Mouse (Mus musculus) urinary bladder, postnatal 36 days (tissue): ENCODE measurements around the gene Ahcy.
A peak's percentile ranks its signal among the peaks of the same experiment; 100 is the strongest.
"Not testable (repeated sequence)": the region's sequence is repeated elsewhere in the genome, so short reads cannot be mapped to it uniquely, and the experiment has no call there.

Experiments used
- DNase-seq, 2 experiments: peaks; one replicate each; pipeline ENCODE4 v3.0.0; 2022; ENCODE audit warnings: low spot score in 2 of 2, mixed read lengths in 1 of 2

Ahcy gene

GRCm38 (mm10) chr2:155074766-155075330 is 551 bp upstream of the Ahcy start:
- no peak for DNase-seq

GRCm38 (mm10) chr2:155073347-155073746 is 950 bp downstream of the Ahcy start:
- DNase-seq, result no peak

- no peak for DNase-seq
These were observed 1.7 kb downstream of the Ahcy start for GRCm38 (mm10) chr2:155072353-155073145.

- no peak for DNase-seq
These were observed 3.3 kb downstream of the Ahcy start for GRCm38 (mm10) chr2:155071027-155071426.

GRCm38 (mm10) chr2:155057361-155057760 is 16.9 kb downstream of the Ahcy start:
- DNase-seq, result no peak

GRCm38 (mm10) chr2:155056076-155056578 is 18.2 kb downstream of the Ahcy start:
- DNase-seq, result no peak

GRCm38 (mm10) chr2:155054672-155055071 is 19.6 kb downstream of the Ahcy start:
- no peak for DNase-seq

GRCm38 (mm10) chr2:155053512-155053911 is 20.8 kb downstream of the Ahcy start:
- DNase-seq, result not testable (repeated sequence)

GRCm38 (mm10) chr2:155052681-155053080 is 21.6 kb downstream of the Ahcy start:
- DNase-seq, result no peak

- DNase-seq, result no peak
These were observed 22.5 kb downstream of the Ahcy start for GRCm38 (mm10) chr2:155051622-155052351.

GRCm38 (mm10) chr2:155050504-155051236 is 23.6 kb downstream of the Ahcy start:
- peak; percentile 90 to 94 for DNase-seq

- no peak for DNase-seq
These were observed 24.2 kb downstream of the Ahcy start for GRCm38 (mm10) chr2:155050108-155050503.

GRCm38 (mm10) chr2:155047452-155048178 is 26.7 kb downstream of the Ahcy start:
- DNase-seq, result no peak

- DNase-seq, result no peak
These were observed 27.5 kb downstream of the Ahcy start for GRCm38 (mm10) chr2:155046803-155047202.

- no peak for DNase-seq
These were observed 29.2 kb downstream of the Ahcy start for GRCm38 (mm10) chr2:155045075-155045474.

- no peak for DNase-seq
These were observed 29.8 kb downstream of the Ahcy start for GRCm38 (mm10) chr2:155044542-155044941.

- DNase-seq, result no peak
These were observed 34.3 kb downstream of the Ahcy start for GRCm38 (mm10) chr2:155039956-155040355.

GRCm38 (mm10) chr2:155032938-155033710 is 41.2 kb downstream of the Ahcy start:
- DNase-seq, result no peak

- DNase-seq, result no peak
These were observed 43.5 kb downstream of the Ahcy start for GRCm38 (mm10) chr2:155030831-155031230.

- not testable (repeated sequence) for DNase-seq
These were observed 54.0 kb downstream of the Ahcy start for GRCm38 (mm10) chr2:155020247-155020826.
